Mouse (Mus musculus) brain, embryonic 14.5 days (tissue): ENCODE results near the gene B3gnt2. TPM values are rescaled to one million over a fixed set of nuclear protein-coding genes. Genes with fewer than 3 reads are reported as not detected.

Source experiments
- DNase-seq: peaks from one replicate; pipeline ENCODE4 v3.0.0-alpha.2; 2011; ENCODE audit warnings: low read depth
- CTCF ChIP-seq: fragments of 200-500 bp; IDR thresholded peaks from 2 replicates; pipeline ENCODE4 v1.5.1; 2012; ENCODE audit warnings: inconsistent platforms, mild to moderate bottlenecking, moderate library complexity, borderline replicate concordance; ENCODE audit not compliant: insufficient read depth, insufficient read length; ENCODE audit errors: extremely low read depth
- POLR2A ChIP-seq: fragments of 200-500 bp; IDR thresholded peaks from 2 replicates; pipeline ENCODE4 v1.6.1; 2012; ENCODE audit warnings: mild to moderate bottlenecking, inconsistent platforms, borderline replicate concordance; ENCODE audit not compliant: poor library complexity, insufficient read depth, insufficient read length, severe bottlenecking; ENCODE audit errors: extremely low read depth
- polyA plus RNA-seq: library from polyadenylated mRNA; depleted of rRNA; stranded (reverse); fragments of >200 nt; gene quantifications from 2 replicates; pipeline ENCODE4 v1.2.3, GENCODE M21; 2012

The B3gnt2 gene
- polyA plus RNA-seq, 1 experiment: 2.3 TPM

GRCm38 (mm10) chr11:22851416-22851815, 9.3 kb downstream of the B3gnt2 start:
- DNase-seq: no peak
- no peak for TF ChIP-seq POLR2A
- no peak for TF ChIP-seq CTCF

GRCm38 (mm10) chr11:22850077-22850476, 10.7 kb downstream of the B3gnt2 start:
- no peak for DNase-seq
- TF ChIP-seq POLR2A (no peak), CTCF (no peak)

- TF ChIP-seq CTCF (no peak), POLR2A (no peak)
These were observed 12.0 kb downstream of the B3gnt2 start for GRCm38 (mm10) chr11:22848649-22849195.

GRCm38 (mm10) chr11:22847732-22848648, 12.8 kb downstream of the B3gnt2 start:
- DNase-seq: no peak

More at GRCm38 (mm10) chr11:22848649-22849195, 12.0 kb downstream of the B3gnt2 start:
- DNase-seq: no peak

GRCm38 (mm10) chr11:22846960-22847731, 13.6 kb downstream of the B3gnt2 start:
- DNase-seq: no peak
- TF ChIP-seq POLR2A (no peak), CTCF (no peak)

More at GRCm38 (mm10) chr11:22847732-22848648, 12.8 kb downstream of the B3gnt2 start:
- TF ChIP-seq POLR2A: no peak
- TF ChIP-seq CTCF: no peak

- TF ChIP-seq POLR2A (no peak), CTCF (no peak)
- DNase-seq: no peak
These were observed 14.5 kb downstream of the B3gnt2 start for GRCm38 (mm10) chr11:22846093-22846835.

GRCm38 (mm10) chr11:22844754-22845718, 15.7 kb downstream of the B3gnt2 start:
- TF ChIP-seq POLR2A: no peak
- no peak for TF ChIP-seq CTCF
- no peak for DNase-seq

GRCm38 (mm10) chr11:22839456-22839855, 21.3 kb downstream of the B3gnt2 start:
- no peak for DNase-seq
- TF ChIP-seq CTCF (no peak), POLR2A (no peak)

- TF ChIP-seq CTCF (no peak), POLR2A (no peak)
- no peak for DNase-seq
These were observed 22.4 kb downstream of the B3gnt2 start for GRCm38 (mm10) chr11:22838361-22838760.
